Mouse (Mus musculus): ENCODE measurements around the gene Sectm1a. TPM values are rescaled to one million over a fixed set of nuclear protein-coding genes. Genes with fewer than 3 reads are reported as not detected.
"Not testable (repeated sequence)": the region's sequence is repeated elsewhere in the genome, so short reads cannot be mapped to it uniquely, and the experiment has no call there.

The Sectm1a gene
- polyA plus RNA-seq, 1 experiment = not detected

GRCm38 (mm10) chr11:121056536-121057236, 24.3 kb downstream of the Sectm1a start:
- TF ChIP-seq POLR2A (IDR thresholded peaks at IDR 0.05; ENCODE audit: borderline replicate concordance, extremely low read depth, low read depth, low read length) (no peak), CTCF (IDR thresholded peaks at IDR 0.05; ENCODE audit: insufficient read depth, low read length) (no peak)
- WGBS = 46% methylated on average over 7 of the region's 7 CpGs
- no peaks in the 10 kb centered on the region for H3K4me1 ChIP-seq (ENCODE audit: control insufficient read depth, insufficient read depth, low read length)

DNA sequence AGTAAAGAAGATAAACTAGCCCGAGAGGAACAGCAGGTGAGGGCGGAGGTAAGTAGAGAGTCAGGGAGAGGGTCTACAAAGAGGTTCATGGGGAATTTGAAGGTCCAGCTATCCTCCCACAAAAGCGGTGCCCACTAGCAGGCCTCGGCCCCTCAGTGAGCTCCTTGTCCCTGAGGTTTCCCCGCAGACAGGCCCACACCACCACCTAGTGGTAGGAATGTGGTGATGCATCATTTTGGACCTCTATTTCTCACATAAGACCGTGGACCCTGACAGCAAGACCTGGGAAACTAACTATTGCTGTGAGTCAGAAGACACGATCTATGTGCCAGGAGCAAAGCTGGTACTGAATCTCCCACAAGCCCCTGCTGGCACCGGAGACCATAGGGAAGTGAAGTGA, 27.5 kb downstream of the Sectm1a start:
- H3K4me3 ChIP-seq (replicated peaks; ENCODE audit: extremely low read depth, low read depth, low read length) = no peak overlapping the region
- 16% methylated on average over 8 of the region's 8 CpGs for WGBS
- H3K4me1 ChIP-seq (ENCODE audit: control insufficient read depth, insufficient read depth, low read length) = no peaks in the 10 kb centered on the region
- TF ChIP-seq POLR2A (IDR thresholded peaks at IDR 0.05; ENCODE audit: borderline replicate concordance, extremely low read depth, low read depth, low read length) = no peak
- TF ChIP-seq CTCF (IDR thresholded peaks at IDR 0.05; ENCODE audit: insufficient read depth, low read length) = peak; percentile 88
- peak; percentile 78 for DNase-seq

More at GRCm38 (mm10) chr11:121056536-121057236, 24.3 kb downstream of the Sectm1a start:
- no peak for DNase-seq
- H3K4me3 ChIP-seq (replicated peaks; ENCODE audit: extremely low read depth, low read depth, low read length) = no peak overlapping the region

DNA sequence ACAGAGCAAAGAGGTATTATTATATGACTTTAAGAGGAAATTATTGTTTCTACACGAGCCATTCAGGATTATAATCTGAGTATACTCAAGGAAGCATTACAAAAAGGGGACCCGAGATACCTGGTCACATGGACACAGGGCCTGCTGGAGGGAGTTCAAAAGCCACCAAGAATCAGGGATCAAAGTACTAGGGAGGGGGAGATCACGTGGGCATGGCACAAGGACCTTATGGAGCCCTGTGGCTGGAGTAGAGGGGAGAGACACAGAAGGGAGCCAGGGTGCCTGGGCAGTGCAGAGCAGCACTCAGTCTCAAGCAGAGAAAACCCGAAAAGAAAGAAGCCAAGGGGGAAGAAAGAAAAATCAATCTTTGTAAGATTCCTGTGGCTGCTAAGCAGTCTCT, 28.6 kb downstream of the Sectm1a start:
- no peaks in the 10 kb centered on the region for H3K4me1 ChIP-seq (ENCODE audit: control insufficient read depth, insufficient read depth, low read length)
- no peak overlapping the region for H3K4me3 ChIP-seq (replicated peaks; ENCODE audit: extremely low read depth, low read depth, low read length)
- TF ChIP-seq CTCF (IDR thresholded peaks at IDR 0.05; ENCODE audit: insufficient read depth, low read length) (no peak), POLR2A (IDR thresholded peaks at IDR 0.05; ENCODE audit: borderline replicate concordance, extremely low read depth, low read depth, low read length) (no peak)
- WGBS = 76% methylated on average over 4 of the region's 4 CpGs
- DNase-seq = no peak

DNA sequence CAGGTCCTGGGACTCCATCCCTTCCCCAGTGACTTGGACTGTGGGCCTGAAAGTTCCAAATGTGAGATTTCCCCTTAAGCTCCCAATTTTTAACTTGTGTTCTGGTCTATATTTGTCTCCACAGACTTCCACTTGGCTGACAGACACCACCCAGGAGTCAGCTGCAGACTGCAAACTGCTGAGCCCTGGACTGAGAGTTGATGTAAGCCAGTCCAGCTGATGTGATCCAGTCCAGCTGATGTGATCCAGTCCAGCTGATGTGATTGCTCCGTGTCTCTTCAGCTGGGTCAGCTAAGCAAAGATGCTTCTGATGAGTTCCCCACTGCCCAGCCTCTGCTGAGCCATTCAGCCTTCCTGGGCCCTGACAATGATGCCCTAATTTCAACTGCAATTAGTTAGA, 29.2 kb downstream of the Sectm1a start:
- 48% methylated on average over 1 of the region's 1 CpGs for WGBS
- Histone ChIP-seq H3K4me1 (ENCODE audit: control insufficient read depth, insufficient read depth, low read length) (no peaks in the 10 kb centered on the region), H3K4me3 (replicated peaks; ENCODE audit: extremely low read depth, low read depth, low read length) (no peak overlapping the region)
- DNase-seq = no peak
- TF ChIP-seq CTCF (IDR thresholded peaks at IDR 0.05; ENCODE audit: insufficient read depth, low read length) (no peak), POLR2A (IDR thresholded peaks at IDR 0.05; ENCODE audit: borderline replicate concordance, extremely low read depth, low read depth, low read length) (no peak)

DNA sequence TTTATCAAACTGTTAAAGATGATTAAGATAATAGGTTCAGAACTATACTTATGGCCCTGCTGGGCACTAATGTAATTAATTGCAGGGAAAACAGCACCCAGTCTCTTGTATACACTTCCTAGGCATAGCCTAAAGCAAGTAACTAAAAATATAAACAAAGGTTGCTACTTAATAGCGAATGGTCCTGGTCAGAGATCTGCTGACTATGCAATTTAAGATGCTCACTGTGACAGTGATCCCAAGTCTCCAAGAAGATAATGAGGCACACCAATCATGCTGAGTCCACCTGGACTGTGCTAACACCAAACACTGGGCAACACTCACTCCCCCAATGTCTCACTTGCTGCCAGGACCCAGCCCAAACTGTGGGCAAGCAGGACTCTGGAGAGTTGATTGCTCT, 31.2 kb downstream of the Sectm1a start:
- no peak overlapping the region for H3K4me3 ChIP-seq (replicated peaks; ENCODE audit: extremely low read depth, low read depth, low read length)
- TF ChIP-seq POLR2A (IDR thresholded peaks at IDR 0.05; ENCODE audit: borderline replicate concordance, extremely low read depth, low read depth, low read length) = no peak
- no peaks in the 10 kb centered on the region for H3K4me1 ChIP-seq (ENCODE audit: control insufficient read depth, insufficient read depth, low read length)
- DNase-seq = no peak
- 49% methylated on average over 1 of the region's 1 CpGs for WGBS

GRCm38 (mm10) chr11:121047826-121048399, 33.1 kb downstream of the Sectm1a start:
- 48% methylated on average over 2 of the region's 2 CpGs for WGBS
- DNase-seq = no peak
- no peak overlapping the region for H3K4me3 ChIP-seq (replicated peaks; ENCODE audit: extremely low read depth, low read depth, low read length)
- H3K4me1 ChIP-seq (ENCODE audit: control insufficient read depth, insufficient read depth, low read length) = no peaks in the 10 kb centered on the region
- TF ChIP-seq CTCF (IDR thresholded peaks at IDR 0.05; ENCODE audit: insufficient read depth, low read length) (0 out of 2 replicates have a peak, but pooled peaks have one; percentile 0), POLR2A (IDR thresholded peaks at IDR 0.05; ENCODE audit: borderline replicate concordance, extremely low read depth, low read depth, low read length) (no peak)

- no peaks in the 10 kb centered on the region for H3K4me1 ChIP-seq (ENCODE audit: control insufficient read depth, insufficient read depth, low read length)
- TF ChIP-seq POLR2A (IDR thresholded peaks at IDR 0.05; ENCODE audit: borderline replicate concordance, extremely low read depth, low read depth, low read length) (no peak), CTCF (IDR thresholded peaks at IDR 0.05; ENCODE audit: insufficient read depth, low read length) (no peak)
- DNase-seq = no peak
- 66% methylated on average over 1 of the region's 1 CpGs for WGBS
- H3K4me3 ChIP-seq (replicated peaks; ENCODE audit: extremely low read depth, low read depth, low read length) = no peak overlapping the region
Observed at GRCm38 (mm10) chr11:121045286-121045685, 35.7 kb downstream of the Sectm1a start.

DNA sequence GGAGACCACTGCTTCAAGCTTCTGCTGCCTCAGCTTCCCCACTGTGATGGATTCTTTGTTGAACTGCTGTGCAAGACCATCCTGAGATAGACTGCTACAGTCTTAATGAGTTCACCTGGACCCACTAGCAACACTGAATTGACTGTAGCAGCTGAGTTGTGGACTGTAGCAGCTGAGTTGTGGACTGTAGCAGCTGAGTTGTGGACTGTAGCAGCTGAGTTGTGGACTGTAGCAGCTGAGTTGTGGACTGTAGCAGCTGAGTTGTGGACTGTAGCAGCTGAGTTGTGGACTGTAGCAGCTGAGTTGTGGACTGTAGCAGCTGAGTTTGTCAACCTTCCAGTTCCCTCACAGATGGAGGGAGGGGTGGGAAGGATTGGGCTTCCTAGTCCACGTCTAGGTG, 38.0 kb downstream of the Sectm1a start:
- 42% methylated on average over 1 of the region's 1 CpGs for WGBS
- not testable (repeated sequence) for DNase-seq

GRCm38 (mm10) chr11:121042480-121042879, 38.5 kb downstream of the Sectm1a start:
- no peak for TF ChIP-seq POLR2A (IDR thresholded peaks at IDR 0.05; ENCODE audit: borderline replicate concordance, extremely low read depth, low read depth, low read length)
- DNase-seq = no peak
- Histone ChIP-seq H3K4me3 (replicated peaks; ENCODE audit: extremely low read depth, low read depth, low read length) (no peak overlapping the region), H3K4me1 (ENCODE audit: control insufficient read depth, insufficient read depth, low read length) (no peaks in the 10 kb centered on the region)
- WGBS = 73% methylated on average over 4 of the region's 4 CpGs

More for the DNA sequence above, 38.0 kb downstream of the Sectm1a start:
- H3K4me1 ChIP-seq (ENCODE audit: control insufficient read depth, insufficient read depth, low read length); H3K4me3 ChIP-seq (replicated peaks; ENCODE audit: extremely low read depth, low read depth, low read length): not testable (repeated sequence)

- 76% methylated on average over 4 of the region's 4 CpGs for WGBS
- TF ChIP-seq CTCF (IDR thresholded peaks at IDR 0.05; ENCODE audit: insufficient read depth, low read length) (no peak), POLR2A (IDR thresholded peaks at IDR 0.05; ENCODE audit: borderline replicate concordance, extremely low read depth, low read depth, low read length) (no peak)
- Histone ChIP-seq H3K4me3 (replicated peaks; ENCODE audit: extremely low read depth, low read depth, low read length) (no peak overlapping the region), H3K4me1 (ENCODE audit: control insufficient read depth, insufficient read depth, low read length) (no peaks in the 10 kb centered on the region)
- no peak for DNase-seq
Observed at GRCm38 (mm10) chr11:121041636-121042035, 39.4 kb downstream of the Sectm1a start.

All from lung, adult 2 months (tissue).